9 mouse cellular contexts compared by ENCODE assay signal in the genomic region with DNA sequence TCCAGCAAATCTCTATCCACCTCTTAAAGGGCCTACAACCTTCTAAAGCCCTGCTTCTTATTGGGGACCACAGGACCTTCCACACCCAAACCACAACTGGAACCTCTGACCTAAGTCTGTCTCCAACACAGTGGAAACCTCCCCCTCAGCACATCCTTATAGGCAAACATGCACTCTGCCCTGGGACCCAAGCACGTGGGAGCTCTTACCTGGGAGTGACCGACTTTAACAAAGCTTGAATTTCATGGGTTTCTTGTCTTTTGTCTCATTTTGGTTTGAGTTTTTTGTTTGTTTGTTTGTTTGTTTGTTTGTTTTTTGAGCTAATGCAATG. TPM values are rescaled to one million over a fixed set of nuclear protein-coding genes. Genes with fewer than 3 reads are reported as not detected.
DNase-seq lines count a peak whose midpoint lies in the region; ATAC-seq and TF ChIP-seq lines count a peak whose summit lies in the region.
"Had no signal": no experiment of that assay in that cellular context is flagged by ENCODE, and none has a peak within 500 bp of the region (broad histone marks: within the 10 kb centered on the region; RNA-seq: fewer than 3 reads in every experiment).

No protein-coding gene starts in this region.

- no peak overlapping the region for H3K9ac ChIP-seq in hindbrain, embryonic 11.5 days (ENCODE audit: low read depth, low read length)
- no peak overlapping the region for H3K9ac ChIP-seq in limb, embryonic 11.5 days (ENCODE audit: low read length)

- WGBS in hindbrain, embryonic 11.5 days: 62% methylated on average over 2 of the region's 2 CpGs
- WGBS in limb, embryonic 11.5 days: 74% methylated on average over 2 of the region's 2 CpGs
- 24% methylated on average over 2 of the region's 2 CpGs for WGBS in small intestine, adult 2 months

- H3K4me2 ChIP-seq in hindbrain, embryonic 11.5 days (replicated peaks; ENCODE audit: low read depth, low read length): no peak overlapping the region
- H3K4me2 ChIP-seq in limb, embryonic 11.5 days (ENCODE audit: low read depth, severe bottlenecking): no peak overlapping the region

- intact Hi-C loops in left cerebral cortex, adult 2 months (cut with DNase I): no loop called here
- intact Hi-C loops in left cerebral cortex, postnatal 36 days (cut with DNase I): no loop called here

- no peak for DNase-seq in left cerebral cortex, adult 2 months (ENCODE audit: extremely low spot score in 1 of 2, low spot score in 2 of 2)
- DNase-seq in left cerebral cortex, postnatal 36 days (ENCODE audit: low spot score in 2 of 2): no peak
- no peak for DNase-seq in hindbrain, embryonic 11.5 days (ENCODE audit: low spot score)
- DNase-seq in limb, embryonic 11.5 days (ENCODE audit: low spot score): no peak
- no peak for DNase-seq in cerebellum, adult 11 months
- DNase-seq: gastrocnemius, postnatal 25 days had no signal

- H3K4me3 ChIP-seq in left cerebral cortex, adult 2 months: no peak overlapping the region
- no peak overlapping the region for H3K4me3 ChIP-seq in hindbrain, embryonic 11.5 days (ENCODE audit: low read depth, low read length)
- H3K4me3 ChIP-seq in limb, embryonic 11.5 days (ENCODE audit: low read depth, low read length): no peak overlapping the region
- no peak overlapping the region for H3K4me3 ChIP-seq in small intestine, adult 2 months (ENCODE audit: low read depth, low read length)

- TF ChIP-seq CTCF in left cerebral cortex, adult 2 months (IDR thresholded peaks at IDR 0.05): no peak
- no peak for TF ChIP-seq CTCF in small intestine, adult 2 months (IDR thresholded peaks at IDR 0.05; ENCODE audit: extremely low read depth, insufficient read length, insufficient replicate concordance, low read depth, low read length)

- H3K4me1 ChIP-seq in hindbrain, embryonic 11.5 days (replicated peaks; ENCODE audit: control insufficient read depth, insufficient read depth, low read length): peaks cover 4% of the 10 kb centered on the region
- peaks cover 13% of the 10 kb centered on the region for H3K4me1 ChIP-seq in limb, embryonic 11.5 days (ENCODE audit: control insufficient read depth, insufficient read depth, low read length)
- H3K4me1 ChIP-seq in small intestine, adult 2 months (ENCODE audit: control insufficient read depth, insufficient read depth, insufficient read length, low read length): peaks cover 15% of the 10 kb centered on the region

- TF ChIP-seq POLR2A in small intestine, adult 2 months (IDR thresholded peaks at IDR 0.05; ENCODE audit: low read depth, low read length): no peak

- H3K9me3 ChIP-seq in hindbrain, embryonic 11.5 days (ENCODE audit: control insufficient read depth, low read length): no peaks in the 10 kb centered on the region
- H3K9me3 ChIP-seq in limb, embryonic 11.5 days (ENCODE audit: control insufficient read depth, low read length): no peaks in the 10 kb centered on the region

- no peaks in the 10 kb centered on the region for H3K36me3 ChIP-seq in hindbrain, embryonic 11.5 days (ENCODE audit: control insufficient read depth, insufficient read depth, low read length)
- H3K36me3 ChIP-seq in limb, embryonic 11.5 days (ENCODE audit: control insufficient read depth, insufficient read depth, low read length): no peaks in the 10 kb centered on the region
- no peaks in the 10 kb centered on the region for H3K36me3 ChIP-seq in small intestine, adult 2 months (ENCODE audit: control insufficient read depth, insufficient read depth, low read length)

- no peaks in the 10 kb centered on the region for H3K27me3 ChIP-seq in hindbrain, embryonic 11.5 days (ENCODE audit: control insufficient read depth, insufficient read depth, low read length)
- H3K27me3 ChIP-seq in limb, embryonic 11.5 days (ENCODE audit: control insufficient read depth, insufficient read depth, low read length): no peaks in the 10 kb centered on the region
- no peaks in the 10 kb centered on the region for H3K27me3 ChIP-seq in small intestine, adult 2 months (ENCODE audit: control insufficient read depth, insufficient read depth, low read length)

- peak overlapping the region; percentile 44; the same call in 1 of the 2 replicates for H3K27ac ChIP-seq in left cerebral cortex, adult 2 months
- H3K27ac ChIP-seq in hindbrain, embryonic 11.5 days (ENCODE audit: low read depth, low read length): peak overlapping the region; percentile 70
- peak overlapping the region; percentile 2; the same call in 1 of the 2 replicates for H3K27ac ChIP-seq in limb, embryonic 11.5 days (replicated peaks; ENCODE audit: low read depth, low read length)
- H3K27ac ChIP-seq in small intestine, adult 2 months (ENCODE audit: insufficient read depth, low read depth, low read length): peak overlapping the region; percentile 91

- no peak for ATAC-seq in hindbrain, embryonic 11.5 days (ENCODE audit: low FRiP score)
- no peak for ATAC-seq in limb, embryonic 11.5 days (ENCODE audit: insufficient number of reproducible peaks, low FRiP score, low TSS enrichment, low read depth)
- no peak for ATAC-seq in megakaryocyte progenitor cell, adult 5-6 weeks (replicated peaks; ENCODE audit: poor library complexity)
- ATAC-seq: midbrain, embryonic 16.5 days had no signal

RNA-seq across cellular contexts. Expression of a gene that starts 51.4 kb away (rescaled TPM):
- 10 to 100 TPM; 46.0 to 50.6 TPM for total RNA-seq in left cerebral cortex, adult 2 months (2021)
- total RNA-seq in left cerebral cortex, postnatal 36 days (2021): 10 to 100 TPM; 46.6 to 55.4 TPM
- 26.8 and 28.8 TPM in 2 replicates for polyA plus RNA-seq in hindbrain, embryonic 11.5 days (2014; fragmentation: Nextera tagmentation; extraction: Ambion mirVana)
- polyA plus RNA-seq in limb, embryonic 11.5 days (2014; fragmentation: Nextera tagmentation; extraction: Ambion mirVana): 19.9 and 23.6 TPM in 2 replicates
- polyA plus RNA-seq in small intestine, adult 2 months (2012; rRNA removed): 3.9 and 5.4 TPM in 2 replicates
- total RNA-seq in megakaryocyte progenitor cell, adult 5-6 weeks (2015): 16.3 and 20.5 TPM in 2 replicates
- total RNA-seq in megakaryocyte progenitor cell, adult 5-6 weeks (2017): 13.6 and 15.3 TPM in 2 replicates

Comparison
In these comparisons a context has a peak if more than half of its experiments do, and no peak if none do; other contexts are left out.
1. H3K27ac ChIP-seq: peak in every context shown above with its lines; median percentile 91 in small intestine, adult 2 months; 70 in hindbrain, embryonic 11.5 days; 44 in left cerebral cortex, adult 2 months; 2 in limb, embryonic 11.5 days.